Mouse (Mus musculus) embryonic fibroblast, embryonic 13.5 days (primary cell): ENCODE measurements around the gene Car7. TPM values are rescaled to one million over a fixed set of nuclear protein-coding genes. Genes with fewer than 3 reads are reported as not detected.
A peak's percentile ranks its signal among the peaks of the same experiment; 100 is the strongest.

Experiments
- H3K27ac ChIP-seq: 2 replicates; pipeline ENCODE4 v1.5.1; 2012; ENCODE audit warnings: low read length, control low read depth, inconsistent platforms; ENCODE audit not compliant: insufficient read depth
- H3K4me1 ChIP-seq: 2 replicates; pipeline ENCODE4 v1.6.1; 2011; ENCODE audit warnings: low read length; ENCODE audit not compliant: control insufficient read depth, insufficient read depth
- H3K4me3 ChIP-seq: 2 replicates; pipeline ENCODE4 v1.5.1; 2011; ENCODE audit warnings: mild to moderate bottlenecking, control low read depth, low read length; ENCODE audit not compliant: insufficient read depth
- CTCF ChIP-seq: IDR thresholded peaks from 2 replicates; pipeline ENCODE4 v1.5.1; 2011; ENCODE audit warnings: mild to moderate bottlenecking, control low read depth, low read length, moderate library complexity, borderline replicate concordance; ENCODE audit not compliant: insufficient read depth
- POLR2A ChIP-seq: IDR thresholded peaks from 2 replicates; pipeline ENCODE4 v1.6.1; 2011; ENCODE audit warnings: low read depth, mild to moderate bottlenecking, control low read depth, low read length, moderate library complexity
- polyA plus RNA-seq: library from polyadenylated mRNA; stranded (reverse); fragments of >200 nt; gene quantifications from 2 replicates; pipeline ENCODE4 v1.2.4, GENCODE M21; 2011; ENCODE audit warnings: low read depth; ENCODE audit not compliant: missing spikeins, insufficient read length

The Car7 gene
- polyA plus RNA-seq, 1 experiment = 0.84 TPM

GRCm38 (mm10) chr8:104538896-104539295 is 4.4 kb downstream of the Car7 start:
- no peak overlapping the region for H3K27ac ChIP-seq
- TF ChIP-seq CTCF = no peak
- no peaks in the 10 kb centered on the region; the same call in 1 of the 2 replicates for H3K4me1 ChIP-seq
- no peak overlapping the region for H3K4me3 ChIP-seq

DNA sequence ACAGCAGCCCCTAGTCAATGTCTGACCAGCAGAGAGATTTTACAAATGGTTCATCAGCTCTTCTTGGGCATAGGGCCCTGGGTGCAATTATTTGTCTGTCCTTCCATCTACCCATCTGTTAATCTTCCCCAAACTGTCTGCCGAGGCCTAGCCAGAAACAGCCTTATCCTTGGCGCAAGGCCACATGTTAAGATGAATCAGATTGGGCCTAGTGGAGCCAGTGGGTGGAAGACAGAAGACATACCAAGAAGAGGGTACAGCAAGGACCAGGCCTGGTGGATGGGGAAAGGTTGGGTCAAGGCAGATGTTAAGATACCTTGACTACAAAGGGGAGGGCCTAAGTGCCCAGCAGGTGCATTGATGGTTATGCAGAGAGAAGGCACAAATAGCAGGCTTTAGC is 5.1 kb downstream of the Car7 start:
- TF ChIP-seq POLR2A (no peak), CTCF (no peak)
- H3K4me3 ChIP-seq = no peak overlapping the region
- H3K4me1 ChIP-seq = no peaks in the 10 kb centered on the region; the same call in 1 of the 2 replicates
- no peak overlapping the region for H3K27ac ChIP-seq

GRCm38 (mm10) chr8:104540238-104540637 is 5.7 kb downstream of the Car7 start:
- no peak overlapping the region for H3K4me3 ChIP-seq
- TF ChIP-seq POLR2A (no peak), CTCF (no peak)
- H3K4me1 ChIP-seq = no peaks in the 10 kb centered on the region; the same call in 1 of the 2 replicates
- H3K27ac ChIP-seq = no peak overlapping the region

- TF ChIP-seq POLR2A = no peak
- TF ChIP-seq CTCF = no peak
- Histone ChIP-seq H3K4me1 (no peaks in the 10 kb centered on the region; the same call in 1 of the 2 replicates), H3K4me3 (peak overlapping the region; percentile 14), H3K27ac (no peak overlapping the region)
Observed at GRCm38 (mm10) chr8:104540710-104541514, 6.4 kb downstream of the Car7 start.

- H3K27ac ChIP-seq = no peak overlapping the region
- no peaks in the 10 kb centered on the region; the same call in 1 of the 2 replicates for H3K4me1 ChIP-seq
- TF ChIP-seq POLR2A (no peak), CTCF (no peak)
- peak overlapping the region; percentile 14; the same call in 1 of the 2 replicates for H3K4me3 ChIP-seq
Observed at GRCm38 (mm10) chr8:104541515-104541880, 7.0 kb downstream of the Car7 start.

DNA sequence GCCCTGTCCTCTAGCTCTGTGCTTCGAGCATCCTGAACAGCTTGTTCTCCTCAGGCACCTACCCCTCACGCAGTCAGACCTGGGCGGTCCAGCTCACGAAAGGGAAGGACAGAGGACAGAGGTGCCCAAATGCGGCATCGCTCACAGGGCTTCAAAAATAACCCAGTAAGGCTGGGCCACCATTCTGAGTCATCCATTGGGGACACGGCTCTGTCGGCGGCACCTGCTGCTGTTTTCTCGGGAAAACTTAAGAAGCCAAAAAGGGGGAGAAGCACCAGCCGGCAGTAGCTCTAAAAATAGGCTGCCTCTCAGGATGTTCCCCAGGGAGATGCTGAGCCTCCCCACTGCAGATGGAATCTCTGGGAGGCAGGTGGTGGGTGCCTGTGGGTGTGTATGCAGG is 7.7 kb downstream of the Car7 start:
- Histone ChIP-seq H3K27ac (no peak overlapping the region), H3K4me3 (no peak overlapping the region), H3K4me1 (no peaks in the 10 kb centered on the region; the same call in 1 of the 2 replicates)
- no peak for TF ChIP-seq POLR2A
- no peak for TF ChIP-seq CTCF

- TF ChIP-seq CTCF (no peak), POLR2A (no peak)
- H3K4me3 ChIP-seq = no peak overlapping the region
- H3K4me1 ChIP-seq = no peaks in the 10 kb centered on the region; the same call in 1 of the 2 replicates
- H3K27ac ChIP-seq = no peak overlapping the region
Observed at GRCm38 (mm10) chr8:104543440-104544045, 9.1 kb downstream of the Car7 start.

DNA sequence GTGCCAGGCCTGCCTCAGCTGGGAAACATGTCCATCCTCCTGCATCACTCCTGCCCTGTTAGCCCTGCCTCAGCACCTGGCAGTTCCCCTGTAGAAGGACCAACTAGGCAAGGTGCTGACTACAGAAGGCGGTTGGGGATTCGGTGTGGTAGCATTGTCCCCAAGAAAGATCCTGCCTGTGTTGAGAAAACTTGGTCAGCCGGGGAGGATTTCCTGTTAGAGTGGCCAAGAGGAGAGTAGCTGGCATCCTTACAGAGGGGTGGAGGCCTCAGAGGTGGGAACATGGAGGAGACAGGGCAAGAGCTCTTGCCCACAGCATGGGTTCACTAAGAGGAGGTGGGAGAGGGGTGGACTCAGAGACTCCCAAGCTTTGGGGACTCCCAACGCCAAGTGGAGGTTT is 20.7 kb downstream of the Car7 start:
- Histone ChIP-seq H3K27ac (no peak overlapping the region), H3K4me3 (no peak overlapping the region), H3K4me1 (no peaks in the 10 kb centered on the region)
- TF ChIP-seq POLR2A (no peak), CTCF (no peak)

DNA sequence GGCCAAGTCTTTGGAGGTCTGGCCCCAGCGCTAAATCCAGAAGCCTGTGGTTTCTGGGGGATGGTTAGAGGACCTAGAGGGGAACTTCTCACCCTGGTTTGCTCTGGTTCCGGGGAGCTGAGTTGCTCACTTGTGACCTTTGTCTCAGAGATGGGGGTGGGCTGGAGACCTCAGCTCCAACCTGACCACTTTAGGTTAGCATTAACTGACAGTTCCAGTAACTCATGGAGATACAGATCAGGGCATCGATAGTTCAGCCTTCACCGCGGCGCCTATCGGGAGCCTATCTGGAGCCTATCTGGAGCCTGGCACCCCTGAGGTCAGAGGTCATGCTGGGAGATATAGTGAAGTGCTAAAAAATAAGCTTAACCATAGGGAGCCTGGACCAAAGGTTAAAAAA is 22.7 kb downstream of the Car7 start:
- Histone ChIP-seq H3K27ac (no peak overlapping the region), H3K4me1 (no peaks in the 10 kb centered on the region), H3K4me3 (no peak overlapping the region)
- TF ChIP-seq POLR2A (no peak), CTCF (no peak)

DNA sequence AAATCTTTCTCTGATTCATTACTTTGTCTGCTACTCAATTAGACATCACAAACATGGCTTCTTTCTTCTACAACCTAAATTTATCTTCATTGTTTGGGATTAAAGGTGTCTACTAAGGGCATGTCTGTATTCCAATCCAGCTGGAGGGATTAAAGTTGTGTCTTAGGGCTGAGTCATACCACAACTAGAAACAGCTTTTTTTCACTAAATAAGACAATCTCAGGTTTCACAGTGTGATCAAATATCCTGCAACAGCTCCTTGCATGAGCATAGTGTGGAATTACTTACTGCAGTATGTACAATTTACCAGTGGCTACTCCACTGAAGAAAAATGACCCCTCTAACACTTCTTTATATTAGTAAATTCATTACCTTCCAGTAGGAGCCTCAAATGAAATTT is 26.2 kb downstream of the Car7 start:
- H3K27ac ChIP-seq = no peak overlapping the region
- TF ChIP-seq CTCF = no peak
- no peak for TF ChIP-seq POLR2A
- H3K4me1 ChIP-seq = no peaks in the 10 kb centered on the region
- H3K4me3 ChIP-seq = no peak overlapping the region
